Mouse (Mus musculus): ENCODE data around the gene Thap8.

GRCm38 (mm10) chr7:30332622-30333259, 52.8 kb downstream of the Thap8 start:
- TF ChIP-seq CTCF (IDR thresholded peaks at IDR 0.05; ENCODE audit: insufficient read depth, low read length) (no peak), POLR2A (IDR thresholded peaks at IDR 0.05; ENCODE audit: borderline replicate concordance, extremely low read depth, low read depth, low read length) (no peak)
